Mouse (Mus musculus): ENCODE measurements at regions not wholly inside any gene's neighbourhood (a gene's known extent, or its start where the extent isn't known, plus 50 kb on each side); places are given as distances from the start of the nearest gene placed in this dataset.
A peak's percentile ranks its signal among the peaks of the same experiment; 100 is the strongest.

DNA sequence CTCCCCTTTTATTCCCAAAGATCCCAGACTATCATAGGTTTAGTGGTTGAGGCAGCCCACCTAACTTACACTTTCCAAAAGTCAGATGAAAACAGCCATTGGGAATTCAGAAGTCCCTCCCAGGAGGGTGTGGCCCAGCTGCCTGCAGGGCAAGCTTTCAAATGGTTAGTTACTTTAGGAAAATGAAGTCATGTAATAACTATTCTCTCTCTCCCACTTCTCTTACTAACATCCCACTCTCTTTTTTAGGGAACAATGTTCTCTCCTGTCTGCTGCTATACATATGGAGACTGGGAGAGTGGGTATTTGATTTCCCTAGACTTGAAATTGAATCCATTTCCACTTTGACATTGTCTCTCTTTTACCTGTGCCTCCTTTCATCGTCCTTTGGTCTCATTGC is 55.0 kb downstream of the Zfp648 start:
- DNase-seq = no peak

DNA sequence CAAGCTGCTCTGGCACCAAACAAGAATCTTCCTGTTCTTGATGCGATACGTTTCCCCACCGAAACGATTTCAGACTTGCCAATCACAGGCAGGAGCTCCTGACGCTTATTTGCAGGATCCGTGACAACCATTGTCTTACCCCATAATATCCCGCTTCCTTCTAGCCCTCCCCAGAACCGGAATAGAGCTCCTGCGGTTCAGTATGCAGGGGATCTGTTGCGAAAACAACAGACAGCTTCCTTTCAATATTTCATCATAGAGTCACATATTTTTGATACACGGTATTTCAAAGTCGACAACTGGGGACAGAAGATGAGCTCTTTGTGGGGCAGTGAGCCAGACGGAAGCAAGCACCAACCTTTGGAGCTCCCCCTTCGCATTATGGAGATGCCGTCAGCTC is 55.8 kb downstream of the Zfp648 start:
- DNase-seq = no peak

DNA sequence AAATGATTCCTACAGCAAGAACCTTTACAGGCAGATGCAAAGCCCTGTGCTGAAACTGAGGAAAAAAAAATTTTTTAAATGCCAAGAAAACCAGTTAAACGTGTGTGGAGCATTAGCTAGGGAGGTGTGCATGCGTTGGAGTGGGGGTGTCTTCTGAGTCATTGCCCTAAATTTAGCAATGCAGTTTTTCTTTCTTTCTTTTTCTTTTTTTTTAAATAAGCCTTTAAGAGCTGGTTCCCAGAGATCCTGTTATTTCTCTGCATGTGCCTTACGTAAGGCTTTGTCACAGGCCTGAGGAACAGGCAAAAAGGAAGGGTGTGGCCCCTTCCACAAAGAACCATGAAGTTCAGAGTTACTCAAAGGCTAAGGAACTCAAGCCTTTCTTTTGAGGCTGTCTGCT is 57.5 kb downstream of the Zfp648 start:
- no peak for DNase-seq

DNA sequence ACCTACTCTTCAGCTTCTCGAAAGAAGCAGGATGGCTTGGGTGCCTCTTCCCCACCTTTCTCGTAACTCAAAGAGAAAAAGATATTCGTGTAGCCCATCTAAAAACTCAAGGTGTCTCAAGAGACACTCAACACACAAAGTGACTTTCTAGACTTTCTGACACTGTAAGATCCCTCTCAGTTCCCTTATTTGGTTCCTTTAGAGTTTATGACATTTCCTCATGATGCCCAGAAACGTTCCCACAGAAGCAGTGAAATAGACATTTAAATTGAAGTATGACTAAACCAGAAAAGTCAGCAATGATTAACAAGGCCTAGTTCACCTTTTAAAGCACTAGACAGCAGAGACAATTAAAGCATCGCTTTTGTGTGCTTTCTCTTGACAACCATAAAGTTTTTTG is 59.4 kb downstream of the Zfp648 start:
- no peak for DNase-seq

DNA sequence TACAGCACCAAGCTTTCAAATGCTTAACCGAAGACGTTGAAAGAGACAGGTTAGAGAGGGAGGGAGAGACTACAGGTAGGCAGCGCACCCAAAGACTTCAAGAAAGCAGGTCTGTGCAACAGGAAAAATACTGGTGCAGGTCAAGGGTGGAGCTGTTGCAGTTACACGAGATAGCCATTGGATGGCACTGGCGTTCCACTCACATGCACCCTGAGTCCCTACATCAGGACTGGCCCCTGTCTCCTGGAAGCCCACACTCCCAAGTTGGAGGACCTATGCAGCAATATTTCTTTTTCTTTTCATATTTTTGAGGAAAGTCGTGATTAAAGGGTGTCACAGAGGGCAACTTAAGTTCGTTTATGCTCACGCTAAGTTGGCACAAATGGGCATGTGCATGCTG is 80.5 kb downstream of the Zfp648 start:
- DNase-seq = peak; percentile 20

DNA sequence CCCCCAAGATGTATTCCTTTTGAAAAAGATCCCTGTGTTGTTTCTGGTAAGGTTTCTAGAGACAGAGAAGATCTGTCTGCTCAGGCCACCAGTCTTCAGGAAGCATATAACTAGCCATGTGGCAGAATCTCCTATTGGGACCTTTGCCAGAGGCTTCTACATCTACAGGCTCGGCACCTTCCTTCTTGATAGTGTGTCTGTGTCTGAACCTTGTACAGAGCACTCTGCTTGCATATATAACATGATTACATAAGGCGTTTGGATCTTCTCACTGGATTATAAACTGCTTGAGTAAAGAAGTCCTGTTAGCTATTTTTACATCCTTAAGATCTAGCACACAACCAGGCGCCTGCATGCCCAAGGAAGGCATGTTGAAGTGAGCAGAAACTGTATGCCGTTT is 85.1 kb downstream of the Zfp648 start:
- DNase-seq = no peak

DNA sequence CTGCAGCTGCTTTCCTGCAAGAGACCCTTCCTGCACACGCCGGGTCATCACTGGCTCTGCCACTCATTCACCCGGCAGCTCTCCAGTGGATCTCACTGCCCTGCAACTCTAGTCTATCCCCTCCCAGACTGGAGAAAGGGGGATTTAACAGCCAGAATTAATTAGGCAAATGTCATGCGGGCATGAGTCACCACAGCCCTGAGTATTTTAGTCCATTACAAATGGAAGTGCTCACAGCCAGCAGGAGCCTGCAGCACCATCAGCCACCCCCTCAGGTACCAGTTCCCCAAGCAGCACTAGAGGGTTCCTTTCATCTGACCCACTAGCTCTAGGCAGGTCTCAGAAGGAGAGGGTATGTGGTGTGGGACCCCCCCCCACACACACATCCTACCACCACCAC is 91.7 kb downstream of the Zfp648 start:
- DNase-seq = no peak

DNA sequence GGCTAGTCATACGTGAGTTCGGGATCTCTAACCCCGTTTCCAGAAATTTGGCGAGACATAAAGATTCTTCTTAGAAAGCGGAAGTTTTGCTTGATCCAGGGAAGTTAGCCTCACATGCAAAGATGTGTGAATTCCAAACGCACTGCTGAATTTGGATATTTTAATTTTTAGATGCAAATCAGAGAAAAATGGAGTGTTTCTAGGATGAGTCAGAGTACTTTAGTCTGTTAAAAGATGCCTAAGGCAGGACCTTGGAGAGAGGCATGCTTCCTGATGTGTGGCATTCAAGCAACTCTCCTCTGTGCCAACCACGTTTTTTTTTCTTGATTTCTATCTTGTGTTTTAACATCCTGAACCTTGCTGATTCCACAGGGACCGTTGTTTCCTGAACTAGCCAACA is 95.1 kb downstream of the Zfp648 start:
- no peak for DNase-seq

DNA sequence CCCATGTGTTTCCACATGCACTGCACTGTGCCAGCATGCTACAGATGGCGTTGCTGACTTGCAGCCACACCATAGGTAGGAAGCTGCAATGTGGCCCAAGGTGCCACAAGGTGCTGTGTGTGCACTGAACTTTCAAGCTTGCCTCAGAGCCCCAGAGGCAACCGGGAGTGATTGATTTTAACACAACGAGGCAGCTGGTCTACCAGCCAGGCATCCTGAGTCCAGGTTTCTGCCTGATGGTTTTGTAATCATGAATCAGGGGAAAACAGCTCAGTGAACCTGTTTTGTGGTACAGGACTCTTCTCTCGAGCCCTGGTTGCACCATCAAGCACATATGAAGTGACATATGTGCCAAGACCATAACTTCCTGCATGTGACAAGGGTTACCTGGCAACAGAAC is 98.9 kb downstream of the Zfp648 start:
- no peak for DNase-seq

DNA sequence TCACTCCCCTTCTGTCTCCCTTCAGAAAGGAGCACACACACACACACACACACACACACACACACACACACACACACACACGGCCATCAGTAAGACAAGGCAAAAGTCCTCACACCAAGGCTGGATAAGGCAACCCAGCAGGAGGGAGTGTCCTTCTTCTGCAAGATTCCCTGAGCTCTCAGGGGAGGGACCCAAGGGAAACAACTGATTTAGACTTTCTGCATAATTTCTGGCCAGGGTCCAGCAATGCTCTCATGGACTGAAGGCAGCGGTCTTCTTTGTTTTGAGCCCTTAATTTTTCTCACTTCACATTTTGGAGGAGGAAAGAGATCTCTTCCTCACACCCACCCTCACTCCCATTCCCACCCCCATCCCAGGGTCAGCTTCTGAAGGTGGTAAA is 108.7 kb downstream of the Zfp648 start:
- DNase-seq = no peak

Measured in cerebellum, adult 11-12 months (tissue).